Mouse (Mus musculus) liver, embryonic 14.5 days (tissue): ENCODE measurements around the gene Adam15.

Source experiments
- CTCF ChIP-seq: IDR thresholded peaks from 2 replicates; pipeline ENCODE4 v1.5.1; 2016; ENCODE audit warnings: antibody characterized with exemption, low read depth, control low read depth
- EP300 ChIP-seq: IDR thresholded peaks from 2 replicates; pipeline ENCODE4 v1.6.1; 2016; ENCODE audit warnings: antibody characterized with exemption, low read depth

DNA sequence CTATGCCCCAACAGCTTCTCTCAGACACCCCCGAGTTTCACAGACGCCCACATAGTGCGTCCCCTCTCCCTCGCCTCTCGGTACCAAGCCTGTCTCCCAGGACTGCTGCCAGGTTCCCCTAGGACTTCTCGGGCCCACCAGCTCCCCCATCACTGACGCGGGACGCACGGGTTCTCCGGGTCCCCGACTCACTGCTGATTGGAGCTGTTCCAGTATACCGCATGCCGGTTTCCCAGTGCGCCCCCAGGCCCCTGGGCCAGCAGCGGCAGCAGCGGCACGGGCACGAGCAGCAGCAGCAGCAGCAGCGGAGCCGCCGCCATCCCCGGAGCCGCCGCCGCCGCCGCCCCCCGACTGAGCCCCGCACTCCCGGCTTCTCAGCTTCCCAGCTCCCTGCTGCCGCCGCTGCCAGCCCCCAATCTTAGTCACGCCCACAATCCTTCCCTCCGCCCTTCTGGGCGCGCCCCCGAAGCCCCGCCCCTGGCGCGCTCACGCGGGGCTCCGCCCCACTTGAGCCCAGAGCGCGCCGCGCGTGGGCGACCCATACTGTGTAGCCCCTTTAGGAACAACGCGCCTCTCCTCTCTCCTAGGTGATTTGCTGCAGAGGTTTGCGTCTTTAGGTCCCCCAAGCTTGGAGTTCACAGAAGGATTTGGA, 27.2 kb downstream of the Adam15 start, which contains the start of gene Efna3:
- TF ChIP-seq EP300 (no peak), CTCF (no peak)
